Mouse (Mus musculus) cortical plate, adult 2 months (tissue): ENCODE results near the gene Zp3. TPM values are rescaled to one million over a fixed set of nuclear protein-coding genes. Genes with fewer than 3 reads are reported as not detected.
A peak's percentile ranks its signal among the peaks of the same experiment; 100 is the strongest.

Experiments
- H3K27ac ChIP-seq: fragments of 200-500 bp; 2 replicates; pipeline ENCODE4 v1.5.1; 2012; ENCODE audit warnings: low read length, control low read depth, inconsistent platforms; ENCODE audit not compliant: insufficient read depth
- H3K4me1 ChIP-seq: fragments of 200-500 bp; 2 replicates; pipeline ENCODE4 v1.6.1; 2011; ENCODE audit warnings: low read length; ENCODE audit not compliant: control insufficient read depth, insufficient read depth
- H3K4me3 ChIP-seq: fragments of 200-500 bp; 2 replicates; pipeline ENCODE4 v1.5.1; 2011; ENCODE audit warnings: mild to moderate bottlenecking, low read length, control low read depth; ENCODE audit not compliant: insufficient read depth
- CTCF ChIP-seq: fragments of 200-500 bp; IDR thresholded peaks from 2 replicates; pipeline ENCODE4 v1.5.1; 2011; ENCODE audit warnings: mild to moderate bottlenecking, control low read depth, low read length; ENCODE audit not compliant: insufficient read depth; ENCODE audit errors: extremely low read depth
- POLR2A ChIP-seq: fragments of 200-500 bp; IDR thresholded peaks from 2 replicates; pipeline ENCODE4 v1.6.1; 2011; ENCODE audit warnings: mild to moderate bottlenecking, low read length, control low read depth; ENCODE audit not compliant: insufficient read depth; ENCODE audit errors: extremely low read depth
- polyA plus RNA-seq: library from polyadenylated mRNA; depleted of rRNA; stranded (reverse); fragments of >200 nt; gene quantifications from 2 replicates; pipeline ENCODE4 v1.2.3, GENCODE M21; 2012

The Zp3 gene
- polyA plus RNA-seq, 1 experiment: not detected

DNA sequence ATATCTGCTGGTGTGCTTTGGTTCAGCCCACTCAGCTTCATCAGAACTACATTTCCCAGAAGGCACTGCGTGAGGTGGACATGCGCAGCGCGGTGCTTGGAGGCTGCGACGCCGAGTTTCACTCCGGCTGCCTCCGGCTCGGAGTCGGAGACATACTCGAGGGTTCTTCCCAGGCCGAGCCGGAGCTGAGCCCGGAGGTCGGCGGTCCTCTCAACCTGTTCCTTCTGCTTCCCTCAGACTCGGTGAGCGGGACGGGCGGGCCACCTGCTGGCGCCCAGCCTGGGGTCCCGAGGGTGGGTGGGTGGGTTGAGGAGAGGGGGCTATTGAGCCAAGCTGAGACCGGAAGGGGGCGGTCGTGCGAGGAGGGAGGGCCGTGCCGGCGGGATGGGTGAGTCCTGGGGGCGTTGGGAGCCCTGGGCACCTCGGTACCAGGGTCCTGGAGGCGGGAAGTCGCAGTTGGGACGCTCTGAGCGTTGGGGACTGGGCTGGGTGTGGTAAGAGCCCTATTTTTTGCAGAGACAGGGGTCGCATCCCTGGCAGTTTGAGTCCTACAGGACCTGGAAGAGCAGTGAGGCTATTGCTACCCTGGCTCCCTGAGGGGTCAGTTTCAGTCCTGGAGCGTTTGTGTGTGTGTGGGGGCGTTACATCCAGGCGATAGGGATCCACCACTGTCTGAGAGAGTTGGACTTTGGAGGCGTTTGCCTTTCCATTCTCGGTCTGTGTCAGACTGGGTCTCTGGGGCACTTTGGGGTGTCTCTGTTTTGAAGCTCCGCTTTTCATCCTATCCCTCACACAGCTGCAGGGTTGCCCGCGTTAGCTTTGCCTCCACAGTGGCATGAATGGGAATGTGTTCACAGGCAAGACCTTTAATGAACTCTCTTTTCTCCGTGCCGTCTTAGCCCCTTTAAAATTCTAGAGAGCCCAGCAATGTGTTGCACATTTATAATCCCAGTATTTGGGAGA lies 15.1 kb downstream of the Zp3 start, which contains the start of gene Dtx2:
Gene Dtx2, plus strand, starts transcription at position 76 of the 963 bp plus-strand sequence.
- TF ChIP-seq POLR2A (peak; percentile 97), CTCF (no peak)
- peaks cover 1% of the 10 kb centered on the region for H3K4me1 ChIP-seq

DNA sequence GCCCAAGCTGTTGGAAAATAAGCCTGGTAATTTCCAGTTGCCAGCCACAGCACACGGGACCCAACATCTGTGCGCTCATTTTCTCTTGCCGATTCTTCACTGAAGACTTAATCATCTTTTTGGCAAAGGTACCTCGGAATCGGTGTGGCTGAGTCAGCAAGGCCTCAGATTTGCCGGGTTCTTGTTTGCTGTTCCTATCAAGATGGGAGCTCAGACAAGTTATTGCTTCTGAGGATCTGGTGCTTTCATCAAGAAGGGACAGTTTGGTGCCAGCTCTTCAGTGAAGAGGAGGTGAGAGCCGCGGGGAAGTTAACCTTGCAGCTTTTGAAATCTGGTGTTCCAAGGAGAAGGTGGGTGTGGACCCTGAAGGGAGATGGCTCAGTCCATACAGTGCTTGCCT lies 16.3 kb downstream of the Zp3 start:
- Histone ChIP-seq H3K4me1 (peaks cover 1% of the 10 kb centered on the region), H3K27ac (no peak overlapping the region), H3K4me3 (no peak overlapping the region)
- TF ChIP-seq CTCF (no peak), POLR2A (no peak)

More for the DNA sequence above, 15.1 kb downstream of the Zp3 start, which contains the start of gene Dtx2:
- Histone ChIP-seq H3K4me3 (peak within 1 kb of the TSS; percentile 68), H3K27ac (no peak within 1 kb of the TSS)

DNA sequence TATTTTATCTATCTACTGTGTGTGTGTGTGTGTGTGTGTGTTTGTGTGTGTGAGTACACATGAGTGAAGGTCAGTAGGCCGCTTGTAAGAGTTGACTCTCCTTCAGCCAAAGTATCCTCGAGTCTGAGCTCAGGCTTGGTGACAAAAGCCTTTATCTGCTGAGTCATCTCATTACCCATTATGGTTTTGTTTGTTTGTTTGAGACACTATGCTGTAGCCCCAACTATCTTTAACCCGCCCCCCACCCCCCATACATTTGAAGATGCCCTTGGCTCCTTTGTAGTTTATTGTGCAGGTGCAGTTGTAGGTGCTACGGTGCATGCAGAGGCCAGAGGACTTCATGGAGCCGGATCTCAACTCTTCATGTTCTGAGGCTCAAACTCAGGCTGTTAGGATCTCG lies 21.3 kb downstream of the Zp3 start:
- H3K27ac ChIP-seq: no peak overlapping the region

DNA sequence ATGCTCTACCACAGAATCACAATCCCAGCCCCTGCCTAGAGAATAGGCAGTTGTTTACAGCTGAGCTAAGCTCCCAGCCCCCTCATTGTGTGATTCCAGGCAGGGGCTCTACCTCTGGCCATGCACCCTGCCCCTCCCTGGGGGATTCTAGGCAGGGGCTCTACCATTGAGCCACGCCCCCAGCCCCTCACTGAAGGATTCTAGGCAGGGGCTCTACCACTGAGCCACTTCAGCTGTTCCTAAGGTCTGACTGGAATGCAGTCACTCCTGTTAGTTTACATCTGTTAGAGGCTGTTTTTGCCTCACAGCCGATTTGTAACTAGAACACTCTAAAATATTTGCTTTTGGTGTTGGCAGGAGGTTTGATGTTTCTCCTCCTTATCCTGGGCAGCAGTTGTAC lies 22.4 kb downstream of the Zp3 start:
- Histone ChIP-seq H3K27ac (no peak overlapping the region), H3K4me3 (no peak overlapping the region), H3K4me1 (peaks cover 1% of the 10 kb centered on the region; the same call in 1 of the 2 replicates)
- TF ChIP-seq POLR2A (no peak), CTCF (no peak)

More for the DNA sequence above, 21.3 kb downstream of the Zp3 start:
- TF ChIP-seq POLR2A (no peak), CTCF (no peak)
- peaks cover 1% of the 10 kb centered on the region; the same call in 1 of the 2 replicates for H3K4me1 ChIP-seq
- no peak overlapping the region for H3K4me3 ChIP-seq

DNA sequence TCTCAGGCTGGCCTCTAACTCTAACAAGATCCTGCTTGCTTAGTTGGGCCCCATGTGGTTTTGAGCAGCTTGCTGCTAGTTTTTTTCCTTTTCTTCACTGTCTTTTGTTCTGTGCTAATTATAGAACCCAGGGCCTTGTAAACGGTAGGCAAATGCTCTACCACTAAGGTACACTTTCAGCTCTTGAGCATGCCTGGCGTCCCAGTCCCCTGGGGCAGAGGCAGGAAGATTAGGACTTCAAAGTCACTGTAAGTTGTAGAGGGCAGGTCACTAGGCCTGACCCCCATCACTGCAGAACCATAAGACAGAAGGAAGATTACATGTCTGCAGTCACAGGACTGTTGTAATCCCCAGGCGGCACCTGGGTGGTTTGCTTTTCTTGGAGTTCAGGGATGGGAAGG lies 22.9 kb downstream of the Zp3 start:
- TF ChIP-seq POLR2A: no peak
- TF ChIP-seq CTCF: no peak
- Histone ChIP-seq H3K4me1 (peaks cover 1% of the 10 kb centered on the region; the same call in 1 of the 2 replicates), H3K4me3 (no peak overlapping the region), H3K27ac (no peak overlapping the region)

DNA sequence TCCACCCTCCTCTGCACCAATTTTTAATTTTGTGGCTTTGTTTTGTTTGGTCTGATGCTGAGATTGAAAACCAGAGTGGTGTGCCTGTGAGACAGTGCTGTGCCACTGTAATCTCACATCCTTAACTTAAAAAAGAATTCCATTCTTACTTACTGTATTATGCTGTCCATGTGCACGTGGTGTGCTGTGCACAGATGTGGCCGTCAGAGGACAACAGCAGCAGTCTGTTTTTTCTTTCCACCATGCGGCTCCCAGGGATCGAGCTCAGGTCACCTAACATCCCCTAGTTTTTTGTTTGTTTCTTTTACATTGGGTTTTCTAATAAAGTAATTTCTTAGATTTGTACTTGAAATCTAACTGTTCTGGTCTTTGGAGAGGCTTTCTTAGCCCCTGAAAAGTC lies 24.6 kb downstream of the Zp3 start:
- TF ChIP-seq POLR2A: no peak
- TF ChIP-seq CTCF: no peak
- no peak overlapping the region for H3K27ac ChIP-seq
- no peak overlapping the region for H3K4me3 ChIP-seq
- H3K4me1 ChIP-seq: peaks cover 1% of the 10 kb centered on the region; the same call in 1 of the 2 replicates

DNA sequence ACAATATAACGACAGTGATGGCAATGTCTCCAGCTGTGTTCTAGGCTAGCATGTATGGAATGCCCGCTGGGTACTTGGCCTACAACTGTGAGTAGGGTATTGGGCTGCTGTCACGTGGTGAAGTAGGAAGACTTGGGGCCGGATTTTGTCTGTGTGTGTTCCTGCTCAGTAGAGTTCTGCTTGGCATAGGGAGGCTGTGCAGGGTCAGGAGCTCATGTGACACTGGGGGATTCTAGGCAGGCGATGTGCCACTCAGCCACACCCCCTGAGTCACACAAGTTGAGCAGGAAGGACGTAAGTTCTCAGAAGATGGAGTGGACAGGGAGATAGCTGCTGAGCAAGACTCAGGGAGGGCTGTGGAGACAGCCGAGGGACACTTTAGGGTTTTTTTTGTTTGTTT lies 27.8 kb downstream of the Zp3 start:
- Histone ChIP-seq H3K4me1 (no peaks in the 10 kb centered on the region), H3K27ac (no peak overlapping the region), H3K4me3 (no peak overlapping the region)
- no peak for TF ChIP-seq POLR2A
- no peak for TF ChIP-seq CTCF

DNA sequence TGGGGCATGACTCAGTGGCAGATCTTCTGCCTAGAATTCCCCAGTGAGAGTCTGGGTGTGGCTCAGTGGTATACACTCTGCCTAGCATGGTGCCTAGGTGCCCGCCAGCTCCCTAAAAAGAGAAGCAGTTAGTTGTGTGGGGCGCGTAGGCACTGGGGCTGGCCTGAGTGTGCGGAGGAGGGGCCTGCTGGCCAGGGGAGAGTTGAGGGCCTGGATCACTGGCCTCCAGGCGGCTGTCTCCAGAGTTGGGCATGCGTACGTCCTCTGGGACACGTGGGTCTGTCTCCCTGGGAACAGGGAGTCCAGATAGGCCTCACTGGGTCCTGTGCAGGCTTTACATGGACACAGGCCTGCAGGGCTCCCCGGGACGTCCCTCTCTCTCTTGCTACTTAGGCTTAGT lies 35.0 kb downstream of the Zp3 start:
- TF ChIP-seq CTCF (no peak), POLR2A (no peak)

DNA sequence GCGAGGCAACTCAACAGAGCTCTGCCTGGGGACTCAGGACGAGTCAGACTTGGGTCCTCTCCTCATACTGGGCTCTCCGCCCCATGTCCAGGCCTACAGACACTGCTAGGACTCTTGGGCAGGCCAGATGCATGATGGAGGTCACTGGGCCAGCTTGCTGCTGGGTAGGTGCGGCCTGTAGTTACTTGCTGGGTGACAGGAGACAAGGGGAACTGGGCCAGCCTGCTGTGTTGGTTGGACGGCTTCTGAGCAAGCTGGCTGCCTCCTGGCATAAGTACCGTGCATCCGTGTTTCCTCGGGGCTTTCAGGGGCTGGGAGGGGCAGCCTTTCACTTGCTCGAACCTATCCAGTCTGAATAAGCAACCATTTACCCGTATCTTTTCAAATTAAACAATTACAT lies 35.7 kb downstream of the Zp3 start:
- no peak overlapping the region for H3K27ac ChIP-seq

More for the DNA sequence above, 35.0 kb downstream of the Zp3 start:
- H3K4me3 ChIP-seq: no peak overlapping the region
- no peak overlapping the region for H3K27ac ChIP-seq
- no peaks in the 10 kb centered on the region; the same call in 1 of the 2 replicates for H3K4me1 ChIP-seq

More for the DNA sequence above, 35.7 kb downstream of the Zp3 start:
- TF ChIP-seq CTCF: no peak
- TF ChIP-seq POLR2A: no peak
- no peaks in the 10 kb centered on the region; the same call in 1 of the 2 replicates for H3K4me1 ChIP-seq
- no peak overlapping the region for H3K4me3 ChIP-seq
